Mouse (Mus musculus) embryonic facial prominence, embryonic 11.5 days (tissue): ENCODE measurements around the gene Atg9b. TPM values are rescaled to one million over a fixed set of nuclear protein-coding genes. Genes with fewer than 3 reads are reported as not detected.

Experiments used
- ATAC-seq: fragments of 200-750 bp; cut with Nextera tagmentation; replicated peaks from 2 replicates; pipeline ENCODE4 v1.8.0; 2017; ENCODE audit warnings: low read depth; ENCODE audit not compliant: insufficient number of reproducible peaks, low FRiP score, low TSS enrichment
- DNase-seq: peaks from one replicate; pipeline ENCODE4 v3.0.0-alpha.2; 2015; ENCODE audit warnings: low spot score
- H3K27ac ChIP-seq: fragments of 300-500 bp; sonication (generic); replicated peaks from 2 replicates; pipeline ENCODE4 v1.5.1; 2014; ENCODE audit warnings: mild to moderate bottlenecking, low read depth, low read length, control low read depth
- H3K27me3 ChIP-seq: fragments of 300-500 bp; sonication (generic); 2 replicates; pipeline ENCODE4 v1.6.1; 2014; ENCODE audit warnings: mild to moderate bottlenecking, low read length, moderate library complexity, mixed read lengths; ENCODE audit not compliant: control insufficient read depth, insufficient read depth
- H3K36me3 ChIP-seq: fragments of 300-500 bp; sonication (generic); replicated peaks from 2 replicates; pipeline ENCODE4 v1.6.1; 2014; ENCODE audit warnings: low read depth, mild to moderate bottlenecking, low read length, moderate library complexity, mixed read lengths; ENCODE audit not compliant: control insufficient read depth, insufficient read depth
- H3K4me1 ChIP-seq: fragments of 300-500 bp; sonication (generic); 2 replicates; pipeline ENCODE4 v1.6.1; 2014; ENCODE audit warnings: low read length, mixed read lengths; ENCODE audit not compliant: control insufficient read depth, insufficient read depth
- H3K4me2 ChIP-seq: fragments of 300-500 bp; sonication (generic); 2 replicates; pipeline ENCODE4 v1.6.1; 2014; ENCODE audit warnings: low read depth, mild to moderate bottlenecking, control low read depth, low read length, moderate library complexity
- H3K4me3 ChIP-seq: fragments of 300-500 bp; sonication (generic); 2 replicates; pipeline ENCODE4 v1.5.1; 2014; ENCODE audit warnings: low read depth, low read length, control low read depth
- H3K9ac ChIP-seq: fragments of 300-500 bp; sonication (generic); replicated peaks from 2 replicates; pipeline ENCODE4 v1.6.1; 2014; ENCODE audit warnings: mild to moderate bottlenecking, control low read depth, low read length
- H3K9me3 ChIP-seq: fragments of 300-500 bp; sonication (generic); replicated peaks from 2 replicates; pipeline ENCODE4 v1.6.1; 2016; ENCODE audit warnings: mild to moderate bottlenecking, low read length, inconsistent platforms, mixed read lengths; ENCODE audit not compliant: control insufficient read depth
- WGBS: fragments of 180-500 bp; shearing (Covaris S2); extraction: QIAGEN DNeasy Blood & Tissue Kit; methylation state at CpG from one replicate; pipeline ENCODE4 v1.1.7; 2014; 5-methylcytosine and 5-hydroxymethylcytosine counted together
- polyA plus RNA-seq: library from polyadenylated mRNA; unstranded; fragments of >200 nt; fragmentation: Nextera tagmentation; extraction: Ambion mirVana; gene quantifications from 2 replicates; pipeline ENCODE4 v1.2.1, GENCODE M21; 2014

Atg9b gene
- polyA plus RNA-seq, 1 experiment from 2014 or later, result 0.21 TPM

GRCm38 (mm10) chr5:24350531-24351250 lies 41.3 kb downstream of the Atg9b start:
- DNase-seq (no peak), ATAC-seq (no peak)
- H3K4me1 ChIP-seq, result peaks cover 9% of the 10 kb centered on the region
- no peaks in the 10 kb centered on the region for H3K36me3 ChIP-seq
- H3K27me3 ChIP-seq, result peaks cover 43% of the 10 kb centered on the region
- peak overlapping the region; percentile 98 for H3K4me2 ChIP-seq
- peak overlapping the region; percentile 62 for H3K4me3 ChIP-seq
- peak overlapping the region; percentile 77 for H3K9ac ChIP-seq
- no peaks in the 10 kb centered on the region for H3K9me3 ChIP-seq
- WGBS, result 44% methylated on average over 13 of the region's 15 CpGs
- peak overlapping the region; percentile 78; the same call in 1 of the 2 replicates for H3K27ac ChIP-seq

DNA sequence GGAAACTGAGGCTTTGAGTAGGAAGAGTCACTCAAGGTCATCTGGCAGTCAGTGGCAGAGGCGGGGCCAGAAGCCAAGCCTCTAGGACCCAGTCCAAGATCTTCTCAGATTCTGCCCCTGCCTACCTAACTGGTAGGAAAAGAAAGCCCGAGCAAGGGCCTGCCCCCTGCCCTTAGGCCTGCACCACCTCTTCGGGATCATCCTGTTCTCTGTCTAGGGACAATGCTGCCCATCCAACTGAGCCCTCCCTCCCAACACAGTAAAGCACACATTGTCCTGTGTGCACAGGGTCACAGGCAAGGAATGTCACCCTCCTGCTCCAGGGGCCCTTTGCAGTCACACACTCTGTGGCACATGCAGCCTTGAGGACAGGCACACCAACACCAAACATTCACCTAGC lies 41.9 kb downstream of the Atg9b start:
- Histone ChIP-seq H3K9ac (no peak overlapping the region), H3K4me1 (peaks cover 9% of the 10 kb centered on the region), H3K27me3 (peaks cover 43% of the 10 kb centered on the region), H3K9me3 (no peaks in the 10 kb centered on the region), H3K4me3 (no peak overlapping the region), H3K27ac (no peak overlapping the region), H3K36me3 (no peaks in the 10 kb centered on the region), H3K4me2 (0 out of 2 replicates have a peak overlapping the region, but pooled peaks have one; percentile 98)
- no peak for ATAC-seq
- no peak for DNase-seq
- WGBS, result 40% methylated on average over 3 of the region's 3 CpGs

DNA sequence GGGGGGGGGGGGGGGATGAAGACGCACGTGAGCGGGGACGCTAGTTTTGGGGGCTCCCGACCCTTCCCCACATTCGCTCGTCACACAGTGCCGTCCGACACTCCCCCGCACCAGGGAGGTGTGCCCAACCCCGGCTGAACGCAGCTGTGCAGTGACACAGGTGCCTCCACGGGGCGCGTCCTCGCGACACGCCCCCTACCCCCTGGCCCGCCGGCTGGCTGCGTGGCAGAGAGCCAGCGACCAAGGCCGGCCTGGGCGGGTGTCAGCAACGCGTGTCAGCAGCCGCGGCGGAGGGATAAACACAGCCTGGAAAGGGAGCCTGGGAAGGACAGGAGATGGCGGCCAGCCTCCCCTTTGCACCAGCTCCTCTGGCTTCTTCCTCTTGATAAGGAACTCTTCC lies 43.4 kb downstream of the Atg9b start:
- peak overlapping the region; percentile 32 for H3K9ac ChIP-seq
- H3K36me3 ChIP-seq, result no peaks in the 10 kb centered on the region
- ATAC-seq, result no peak
- under 1% methylated on average over 27 of the region's 30 CpGs for WGBS
- peaks cover 16% of the 10 kb centered on the region for H3K4me1 ChIP-seq
- H3K27ac ChIP-seq, result no peak overlapping the region
- peak overlapping the region; percentile 93 for H3K4me2 ChIP-seq
- DNase-seq, result peak; percentile 8
- H3K4me3 ChIP-seq, result peak overlapping the region; percentile 36
- H3K27me3 ChIP-seq, result peaks cover 41% of the 10 kb centered on the region
- H3K9me3 ChIP-seq, result no peaks in the 10 kb centered on the region

DNA sequence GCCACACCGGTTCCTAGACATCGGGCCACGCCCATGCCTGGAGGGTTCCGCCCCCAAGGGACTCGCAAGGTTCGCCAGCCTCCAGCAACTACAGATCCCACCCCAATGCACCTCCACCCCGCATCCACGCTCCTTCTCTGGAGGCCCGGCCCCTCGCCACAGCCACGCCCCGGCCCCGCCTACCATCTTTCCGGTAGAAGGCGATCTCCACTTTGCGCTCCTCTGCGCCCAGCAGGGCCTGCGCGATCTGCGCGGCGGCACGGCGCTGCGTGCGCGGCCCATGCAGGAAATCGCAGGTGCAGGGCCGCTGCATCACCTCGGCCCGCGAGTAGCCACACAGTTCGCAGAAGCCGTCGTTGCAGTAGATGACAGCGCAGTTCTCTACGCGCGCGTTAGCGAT lies 43.8 kb downstream of the Atg9b start:
- Histone ChIP-seq H3K27me3 (peaks cover 41% of the 10 kb centered on the region), H3K9me3 (no peaks in the 10 kb centered on the region), H3K4me2 (peak overlapping the region; percentile 93), H3K27ac (no peak overlapping the region), H3K4me1 (peaks cover 17% of the 10 kb centered on the region), H3K4me3 (peak overlapping the region; percentile 36), H3K9ac (peak overlapping the region; percentile 32), H3K36me3 (no peaks in the 10 kb centered on the region)
- WGBS, result under 1% methylated on average over 41 of the region's 41 CpGs
- ATAC-seq (peak; percentile 35; the same call in 1 of the 2 replicates), DNase-seq (peak; percentile 82)

DNA sequence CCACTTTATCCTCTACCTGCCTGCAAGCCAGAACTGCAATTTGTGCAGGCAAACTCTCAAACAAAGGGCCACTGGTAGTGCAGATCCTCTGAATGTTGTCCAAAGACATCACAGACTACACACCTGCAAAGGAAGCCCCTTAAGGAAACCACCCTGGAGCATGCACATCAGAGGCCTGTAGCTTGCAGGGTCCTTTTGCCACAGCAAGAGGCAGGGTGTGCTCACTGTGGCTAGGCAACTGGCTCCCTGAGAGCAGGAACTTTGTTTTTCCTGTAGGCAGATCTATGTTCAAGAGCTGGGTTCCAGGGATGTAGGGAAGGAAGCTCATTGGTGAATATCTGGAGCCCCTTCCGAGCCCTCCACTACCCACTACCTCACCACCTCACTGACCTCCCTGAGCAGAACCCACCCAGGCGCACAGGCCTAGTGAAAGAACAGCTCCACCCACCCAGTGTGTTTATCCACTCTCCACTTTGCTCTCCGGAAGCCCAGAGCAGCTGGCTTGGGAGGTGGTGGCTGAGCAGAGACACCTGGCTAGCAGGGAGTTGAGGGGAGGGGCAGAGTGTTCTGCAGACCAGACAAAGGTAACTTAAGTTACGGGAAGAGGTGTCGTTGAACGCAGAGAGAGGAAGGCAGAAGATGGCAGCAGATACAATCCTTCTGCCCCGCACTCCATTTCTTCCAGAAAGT lies 44.6 kb downstream of the Atg9b start:
- WGBS, result 48% methylated on average over 7 of the region's 7 CpGs
- DNase-seq (no peak), ATAC-seq (no peak)
- Histone ChIP-seq H3K4me1 (peaks cover 14% of the 10 kb centered on the region), H3K27me3 (peaks cover 39% of the 10 kb centered on the region), H3K4me2 (peak overlapping the region; percentile 93), H3K9ac (no peak overlapping the region), H3K36me3 (no peaks in the 10 kb centered on the region), H3K4me3 (peak overlapping the region; percentile 36), H3K27ac (no peak overlapping the region), H3K9me3 (no peaks in the 10 kb centered on the region)

- H3K9ac ChIP-seq, result no peak overlapping the region
- ATAC-seq (no peak), DNase-seq (no peak)
- H3K27ac ChIP-seq, result no peak overlapping the region
- H3K9me3 ChIP-seq, result no peaks in the 10 kb centered on the region
- no peaks in the 10 kb centered on the region for H3K36me3 ChIP-seq
- peaks cover 36% of the 10 kb centered on the region for H3K27me3 ChIP-seq
- H3K4me1 ChIP-seq, result peaks cover 12% of the 10 kb centered on the region
- H3K4me3 ChIP-seq, result no peak overlapping the region
- 83% methylated on average over 7 of the region's 7 CpGs for WGBS
- H3K4me2 ChIP-seq, result no peak overlapping the region
Measured at GRCm38 (mm10) chr5:24346313-24346712, 45.6 kb downstream of the Atg9b start.

- 0 out of 2 replicates have a peak, but pooled peaks have one; percentile 14 for ATAC-seq
- no peak for DNase-seq
- no peak overlapping the region for H3K4me2 ChIP-seq
Measured at GRCm38 (mm10) chr5:24344477-24345051, 47.4 kb downstream of the Atg9b start.

More at GRCm38 (mm10) chr5:24344477-24345051, 47.4 kb downstream of the Atg9b start:
- Histone ChIP-seq H3K9me3 (no peaks in the 10 kb centered on the region), H3K27me3 (peaks cover 19% of the 10 kb centered on the region), H3K4me3 (no peak overlapping the region), H3K27ac (peak overlapping the region; percentile 71), H3K36me3 (no peaks in the 10 kb centered on the region), H3K9ac (0 out of 2 replicates have a peak overlapping the region, but pooled peaks have one; percentile 27), H3K4me1 (peaks cover 12% of the 10 kb centered on the region)
- WGBS, result 16% methylated on average over 12 of the region's 12 CpGs
